Mouse (Mus musculus): Measurements from ENCODE around the gene Pde4d.

DNA sequence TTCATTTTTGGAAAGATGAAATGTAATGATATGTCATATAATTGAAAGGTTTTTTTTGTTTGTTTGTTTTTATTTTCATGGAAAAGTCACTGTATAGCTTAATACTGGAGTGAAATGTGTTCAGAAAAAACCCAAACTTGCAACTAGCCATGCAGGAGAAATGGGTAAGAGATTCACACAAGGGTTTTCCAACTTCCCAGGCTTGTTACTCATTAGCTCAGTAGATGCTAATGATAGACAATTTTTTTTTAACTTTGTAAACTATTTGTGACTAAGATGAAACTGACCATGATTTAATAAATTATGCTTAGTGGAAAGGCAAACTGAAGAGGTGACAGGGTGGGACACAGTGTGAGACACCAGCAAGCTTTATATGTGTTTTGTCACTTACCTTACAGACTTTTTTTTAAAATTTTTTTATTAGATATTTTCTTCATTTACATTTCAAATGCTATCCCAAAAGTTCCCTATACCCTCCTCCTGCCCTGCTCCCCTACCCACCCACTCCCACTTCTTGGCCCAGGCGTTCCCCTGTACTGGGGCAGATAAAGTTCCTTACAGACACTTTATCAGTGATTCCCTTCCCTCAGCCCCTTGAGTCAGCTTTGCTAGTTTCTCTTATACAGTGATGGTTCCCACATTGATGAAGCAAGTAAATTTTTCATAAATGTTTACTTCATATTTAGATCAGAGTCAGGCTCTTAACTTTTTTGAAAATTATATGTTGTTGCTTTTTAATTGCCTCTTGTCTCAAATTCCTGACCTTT lies 30.8 kb upstream of the Pde4d start:
- TF ChIP-seq MAFK (IDR thresholded peaks at IDR 0.05; ENCODE audit: borderline replicate concordance, low read depth, low read length): no peak
- no peak for TF ChIP-seq CTCF (IDR thresholded peaks at IDR 0.05 in 2 of 3, conservative IDR thresholded peaks at IDR 0.05 in 1 of 3; ENCODE audit: control insufficient read depth in 1 of 3, insufficient read depth in 1 of 3, low read depth in 2 of 3, low read length in 3 of 3, poor library complexity in 1 of 3, severe bottlenecking in 1 of 3)
- no peak for TF ChIP-seq USF2 (IDR thresholded peaks at IDR 0.05; ENCODE audit: borderline replicate concordance in 1 of 2, insufficient read depth in 1 of 2, low read depth in 1 of 2, low read length in 2 of 2)
- no peak for TF ChIP-seq SIN3A (IDR thresholded peaks at IDR 0.05; ENCODE audit: low read length)
- no peak for TF ChIP-seq HCFC1 (IDR thresholded peaks at IDR 0.05; ENCODE audit: low read depth, low read length)
- TF ChIP-seq MEF2A (IDR thresholded peaks at IDR 0.05; ENCODE audit: extremely low read depth, insufficient replicate concordance, low read depth, low read length, poor library complexity, severe bottlenecking): no peak
- TF ChIP-seq KAT2A (conservative IDR thresholded peaks at IDR 0.05; ENCODE audit: low read depth, low read length): no peak
- TF ChIP-seq EP300 (IDR thresholded peaks at IDR 0.05; ENCODE audit: low read depth in 1 of 2, low read length in 2 of 2): no peak
- no peak for TF ChIP-seq ZKSCAN1 (IDR thresholded peaks at IDR 0.05; ENCODE audit: low read depth, low read length)
- TF ChIP-seq GATA1 (IDR thresholded peaks at IDR 0.05; ENCODE audit: low read depth, low read length): 0 out of 2 replicates have a peak, but pooled peaks have one; percentile 34
- no peak for TF ChIP-seq ETS1 (IDR thresholded peaks at IDR 0.05; ENCODE audit: low read depth, low read length)

Measured in MEL (cell line).